Mouse (Mus musculus) cerebellum, postnatal 25 days (tissue): Measurements from ENCODE around the gene Sorcs3.

Source experiments
- DNase-seq, 2 experiments: peaks; one replicate each; pipeline ENCODE4 v3.0.0; 2021; ENCODE audit warnings: mixed read lengths in 2 of 2

The Sorcs3 gene

DNA sequence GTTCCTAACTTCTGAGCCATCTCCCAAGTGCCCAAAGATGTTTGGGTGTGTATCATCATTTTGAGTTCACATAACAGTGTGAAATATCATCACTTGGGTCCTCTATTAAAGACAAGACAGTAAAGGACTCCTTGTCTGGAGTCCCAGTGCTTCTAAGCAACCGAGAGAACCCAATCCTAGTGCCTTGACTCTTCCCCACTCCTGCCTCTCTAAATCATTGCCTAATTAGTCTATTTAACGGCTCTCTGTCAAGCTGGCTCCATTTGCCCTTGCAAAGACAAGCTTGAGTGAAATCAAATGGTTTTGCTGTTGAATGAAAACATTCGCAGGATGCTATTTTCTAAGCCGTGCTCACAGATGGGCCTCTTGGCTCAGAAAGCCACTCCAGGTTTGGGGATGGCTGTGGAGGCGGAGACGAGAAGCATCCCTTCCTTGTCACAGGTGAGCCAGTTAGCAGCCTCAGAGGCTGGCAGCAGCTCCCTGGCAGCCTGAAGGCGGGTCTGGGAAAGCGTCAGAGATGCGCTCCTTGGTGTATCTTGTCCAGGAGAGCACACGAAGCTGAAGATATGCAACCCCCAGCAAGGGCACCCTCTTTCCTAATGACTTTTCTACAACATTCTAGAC is 79.9 kb downstream of the Sorcs3 start:
- DNase-seq = peak; percentile 13 to 32

DNA sequence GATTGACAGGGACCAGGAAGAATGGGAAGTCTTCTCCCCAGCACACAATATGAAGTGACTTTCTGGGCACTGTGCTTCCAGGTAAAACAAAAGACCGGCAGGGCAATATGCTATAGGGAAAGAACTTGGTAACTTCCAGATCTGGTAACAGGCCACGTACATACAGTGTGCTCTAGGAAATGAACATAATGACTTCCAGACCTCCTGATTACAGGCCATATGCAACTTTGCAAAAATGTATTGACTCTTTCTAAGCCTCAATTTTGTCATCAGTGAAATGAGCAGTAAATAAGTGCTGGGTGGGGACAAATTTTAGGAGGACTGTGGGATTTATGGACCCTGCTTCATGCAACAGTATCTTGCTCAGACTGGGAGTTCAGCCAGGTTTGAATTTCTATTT is 88.4 kb downstream of the Sorcs3 start:
- no peak for DNase-seq

DNA sequence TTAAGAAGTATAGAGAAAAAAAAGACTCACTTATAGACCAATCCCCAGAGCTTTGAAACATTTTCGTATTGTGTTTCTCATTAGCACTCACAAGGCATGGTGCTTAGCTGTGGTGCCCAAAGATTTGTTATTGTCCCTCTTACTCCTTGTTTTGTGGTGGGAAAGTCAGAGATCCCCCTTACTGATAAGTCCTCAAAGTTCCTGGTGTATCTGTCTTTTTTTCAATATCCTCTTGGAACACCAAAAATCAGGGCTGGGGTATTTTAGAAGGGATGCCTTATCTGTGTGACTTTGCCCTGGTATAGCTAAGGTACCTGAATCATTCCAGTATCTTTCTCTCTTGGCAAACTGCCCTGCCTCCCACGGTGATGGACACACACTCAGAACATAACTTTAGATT is 92.6 kb downstream of the Sorcs3 start:
- peak in 1 of 2 experiments; percentile 22 for DNase-seq

DNA sequence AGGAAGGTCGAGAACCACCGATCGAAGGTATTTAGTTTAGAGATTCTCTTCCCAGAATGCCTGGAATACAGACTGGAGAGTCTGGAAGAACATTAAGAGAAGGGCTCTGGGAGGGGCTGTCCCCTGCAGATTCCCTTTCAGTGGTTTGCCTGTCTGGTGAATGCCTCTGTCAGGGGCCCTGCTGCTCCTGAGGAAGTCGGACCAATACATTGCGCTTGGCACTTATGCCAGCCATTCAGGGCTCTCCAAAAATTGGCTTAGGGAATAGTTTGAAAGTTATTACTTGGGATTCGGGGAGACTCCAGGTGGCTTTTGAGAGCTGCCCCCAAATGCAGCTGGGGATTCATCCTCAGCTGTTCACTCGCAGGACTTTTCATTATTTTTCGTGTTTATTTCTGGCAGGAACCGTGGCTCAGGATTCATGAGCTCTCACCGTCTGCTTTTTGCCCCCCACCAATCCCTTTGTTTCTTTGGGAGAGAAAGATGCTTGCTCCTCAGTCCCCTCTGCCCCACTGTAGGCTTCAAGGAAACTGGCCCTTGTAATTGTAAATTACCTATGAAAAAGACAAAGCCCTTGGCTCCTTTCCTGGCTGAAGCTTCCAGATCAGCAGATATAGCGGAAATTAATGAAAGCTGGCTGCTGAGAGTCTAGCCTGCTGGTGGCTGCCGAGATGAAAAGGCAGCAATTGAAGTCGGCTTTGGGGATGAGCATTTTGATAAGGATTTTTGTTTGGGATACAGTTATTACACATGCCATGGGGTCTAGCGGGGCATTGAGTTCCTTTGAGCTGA is 94.8 kb downstream of the Sorcs3 start:
- DNase-seq = no peak

DNA sequence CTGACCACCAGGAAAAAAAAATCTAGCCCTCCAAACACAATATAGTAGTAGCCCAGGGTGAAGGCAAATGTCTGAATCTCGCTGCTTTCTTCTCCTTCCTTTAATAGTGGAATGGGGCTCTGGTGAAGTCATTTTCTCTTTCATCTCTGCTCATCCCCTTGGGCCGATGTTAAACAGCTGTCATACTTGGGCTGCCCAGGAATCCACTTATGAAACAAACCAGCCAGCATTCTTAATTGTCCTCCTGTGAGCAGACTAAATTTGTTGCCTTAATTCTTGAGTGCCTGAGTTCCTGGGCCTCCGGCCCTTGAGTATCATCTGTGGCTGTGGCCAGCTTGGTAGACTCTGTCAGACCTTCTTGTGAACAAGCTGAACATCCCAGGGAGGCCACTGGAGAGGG is 95.5 kb downstream of the Sorcs3 start:
- no peak for DNase-seq

DNA sequence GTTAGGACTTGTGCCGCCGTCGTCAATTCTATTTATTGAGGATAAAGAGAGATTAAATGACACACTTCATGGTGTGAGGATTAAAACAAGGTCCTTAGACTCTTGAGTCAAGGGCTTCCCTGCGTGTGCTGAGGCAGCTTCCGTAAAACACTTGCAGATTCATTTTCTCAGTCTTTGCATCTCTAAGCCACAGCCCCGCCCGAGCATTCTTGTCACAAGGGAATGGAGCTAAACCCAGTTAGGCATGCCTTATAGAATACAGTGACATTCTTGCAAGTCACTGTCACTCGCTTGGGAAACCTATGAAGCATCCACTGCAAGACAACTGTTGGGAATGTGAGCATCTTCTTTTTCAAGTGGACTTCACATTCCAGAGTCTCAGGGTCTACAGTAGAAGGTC is 102.5 kb downstream of the Sorcs3 start:
- no peak for DNase-seq

DNA sequence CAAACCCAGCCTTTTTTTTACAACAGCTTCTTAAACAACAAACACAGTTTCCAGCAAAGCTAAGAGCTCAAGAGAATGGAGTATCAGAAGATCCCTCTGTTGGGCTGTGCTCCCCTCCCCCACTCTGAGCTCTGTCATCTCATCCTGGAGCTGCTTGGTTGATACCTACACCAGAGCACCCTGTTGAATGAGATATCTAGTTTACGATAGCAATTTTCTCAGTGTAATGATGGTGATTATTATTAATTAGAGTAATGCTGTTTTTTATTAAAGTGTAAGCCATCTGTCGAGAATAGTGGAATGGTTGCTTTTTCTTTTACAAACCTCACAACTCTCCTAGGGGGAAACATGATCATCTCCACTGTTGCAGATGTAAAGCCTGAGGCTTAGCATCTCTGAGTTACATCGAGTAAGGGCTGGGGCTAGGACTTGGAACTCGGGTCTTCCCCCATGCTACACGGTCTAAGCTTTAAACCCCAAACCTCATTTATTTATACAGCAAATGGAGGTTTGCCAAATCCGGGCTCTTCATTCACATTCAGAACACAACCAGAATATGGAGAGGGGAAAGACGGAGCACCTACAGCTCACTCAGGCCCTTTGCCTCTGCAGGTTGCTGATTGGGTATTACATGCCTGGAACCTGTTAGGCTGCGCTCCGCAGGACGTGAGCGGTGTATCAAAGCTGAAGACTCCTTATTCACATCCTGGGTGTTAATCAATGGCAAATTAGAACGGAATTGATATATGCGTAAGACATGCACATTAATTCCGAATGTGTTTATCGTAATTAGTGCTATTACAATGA is 103.9 kb downstream of the Sorcs3 start:
- DNase-seq = no peak

DNA sequence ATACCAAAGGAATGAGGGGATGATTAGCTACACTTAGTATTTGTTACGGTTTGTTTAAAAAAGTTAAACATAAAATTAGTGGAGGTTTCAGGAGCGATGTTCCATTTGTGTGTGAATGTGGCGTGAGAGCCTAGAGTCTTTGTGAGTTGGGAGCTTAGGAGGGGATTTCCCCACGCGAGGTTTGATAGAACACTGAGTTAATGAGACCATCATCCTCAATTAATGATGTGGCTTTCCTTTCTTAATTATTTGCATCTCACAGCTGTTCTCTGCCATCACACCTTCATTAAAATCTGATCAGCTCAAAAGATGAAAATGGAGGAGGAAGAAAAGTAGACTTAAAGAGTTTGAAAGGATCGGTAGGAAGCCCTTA is 104.5 kb downstream of the Sorcs3 start:
- DNase-seq = no peak

DNA sequence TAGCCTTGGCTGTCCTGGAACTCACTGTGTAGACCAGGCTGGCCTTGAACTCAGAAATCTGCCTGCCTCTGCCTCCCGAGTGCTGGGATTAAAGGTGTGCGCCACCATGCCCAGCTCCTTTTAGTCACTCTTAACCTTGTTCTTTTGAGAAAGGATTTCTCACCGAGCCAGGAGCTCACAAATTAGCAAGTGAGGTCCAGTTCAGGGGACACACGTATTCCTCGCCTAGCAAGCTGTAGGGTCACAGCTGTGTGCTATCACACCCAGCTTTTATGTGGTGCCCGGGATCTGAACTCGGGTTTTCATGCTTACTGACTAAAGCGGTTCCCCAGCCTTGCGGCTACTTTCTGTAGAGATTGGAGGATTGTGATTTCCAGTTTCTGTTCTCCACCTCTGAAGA is 108.0 kb downstream of the Sorcs3 start:
- DNase-seq = no peak

DNA sequence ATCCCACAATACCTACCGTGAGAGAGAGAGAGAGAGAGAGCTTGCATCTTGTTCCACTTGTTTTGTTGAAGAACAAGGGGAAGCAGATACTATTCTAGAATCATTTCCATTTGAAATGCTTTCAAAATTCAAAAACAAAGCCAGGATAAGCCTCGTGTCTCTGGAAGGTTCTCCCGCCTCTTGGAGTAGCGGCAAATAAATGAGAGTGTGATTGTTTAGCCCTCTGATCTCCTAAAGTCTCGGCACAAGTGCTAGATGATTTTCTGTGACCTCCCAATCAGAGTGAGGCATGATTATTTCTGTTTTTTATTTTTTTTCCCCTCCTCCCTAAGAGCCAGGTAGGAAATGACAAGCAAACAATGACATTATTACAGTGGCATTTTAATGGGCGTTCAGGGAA is 121.3 kb downstream of the Sorcs3 start:
- DNase-seq = no peak

DNA sequence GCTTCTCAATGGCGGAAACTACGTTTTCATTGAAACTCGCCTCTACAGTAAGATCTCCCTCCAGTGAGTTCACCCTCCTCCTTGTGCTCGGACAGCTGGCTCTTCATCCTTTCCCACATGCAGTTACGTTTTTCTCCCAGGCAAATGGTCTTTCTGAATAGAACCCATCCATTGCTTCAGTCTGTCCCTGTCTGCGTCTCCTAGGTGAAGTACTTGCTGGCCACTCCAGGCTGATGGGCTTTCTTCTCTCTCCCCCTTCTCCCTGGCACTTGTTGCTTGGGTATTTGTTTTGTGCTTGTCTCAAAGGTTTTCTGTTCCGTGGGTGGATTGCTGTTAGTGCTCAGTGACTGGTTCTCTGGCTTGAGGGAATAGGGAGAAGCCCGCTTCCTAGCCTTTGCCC is 122.3 kb downstream of the Sorcs3 start:
- DNase-seq = no peak

DNA sequence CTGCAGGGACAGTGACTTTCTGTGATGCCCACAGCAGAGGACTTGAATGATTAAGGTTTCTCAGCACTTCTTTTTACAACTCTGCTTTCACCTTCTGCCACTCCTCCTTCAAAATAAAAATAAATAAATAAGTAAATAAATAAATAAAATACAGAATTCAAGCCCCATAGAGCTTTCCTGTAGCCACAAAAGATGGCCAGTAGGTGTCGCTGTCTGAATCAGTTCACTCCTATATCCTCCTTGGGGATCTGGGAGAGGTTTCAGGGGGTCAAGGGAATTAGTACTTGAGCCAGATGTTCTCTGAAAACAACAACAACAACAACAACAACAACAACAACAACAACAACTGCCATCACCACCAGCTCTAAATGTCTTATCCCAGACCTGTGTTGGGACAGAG is 125.8 kb downstream of the Sorcs3 start:
- DNase-seq = peak in 1 of 2 experiments; percentile 15

DNA sequence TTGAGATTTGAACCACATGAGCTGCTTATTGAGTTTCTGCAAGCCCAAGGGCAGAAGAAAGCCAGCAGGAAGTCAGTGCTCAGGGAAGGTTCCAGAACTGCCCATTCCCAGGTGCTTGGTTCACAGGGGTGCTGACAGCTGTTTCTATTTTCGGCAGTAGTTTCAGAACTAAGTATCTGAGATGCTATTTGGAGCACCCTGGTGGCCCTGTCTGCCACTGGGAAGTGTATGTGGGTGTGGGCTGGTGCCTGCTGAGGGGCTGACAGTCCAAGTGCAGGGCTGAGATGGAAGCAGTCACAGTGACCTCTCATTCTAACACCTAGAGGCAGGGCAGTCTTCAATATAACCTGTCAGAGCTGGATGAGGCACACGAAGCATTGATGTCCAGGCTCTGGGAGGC is 127.3 kb downstream of the Sorcs3 start:
- DNase-seq = no peak

DNA sequence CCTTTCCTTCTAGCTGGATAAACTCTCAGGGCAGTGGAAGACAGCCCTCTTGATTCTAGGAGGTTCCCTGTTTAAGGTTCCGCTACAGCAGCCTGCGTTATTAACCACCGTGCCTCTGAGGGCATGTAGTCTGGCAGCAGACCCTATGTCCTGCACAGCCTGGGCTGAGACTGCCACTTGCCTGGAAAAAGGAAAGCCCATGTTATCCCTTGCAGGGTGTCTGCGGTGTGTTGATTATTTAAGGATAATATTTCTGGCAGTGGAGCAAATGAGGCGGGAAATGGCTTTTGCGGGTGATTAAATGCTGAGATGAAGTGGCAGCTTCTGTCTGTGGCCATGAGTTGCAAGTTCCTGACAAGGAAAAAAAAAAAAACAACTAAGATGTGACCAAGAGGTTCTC is 131.6 kb downstream of the Sorcs3 start:
- no peak for DNase-seq

DNA sequence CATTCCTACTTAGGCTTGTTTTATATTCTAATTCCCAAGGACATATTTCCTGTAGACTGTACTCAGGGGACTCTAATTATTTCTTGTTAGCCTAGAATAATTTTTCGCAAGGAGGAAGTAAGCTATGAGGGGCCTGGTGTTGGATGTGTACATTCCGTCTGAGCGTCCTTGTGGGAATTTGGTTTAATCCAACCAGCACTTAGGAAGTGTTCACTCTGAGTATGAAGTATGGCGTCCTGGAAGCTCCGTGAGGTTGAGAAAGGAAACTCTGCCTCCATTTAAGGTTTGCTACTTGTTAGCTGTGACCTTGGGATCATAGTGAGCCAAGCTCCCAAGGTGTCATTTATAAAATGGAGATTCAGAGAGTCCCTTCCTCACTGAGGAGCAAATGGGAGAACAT is 132.3 kb downstream of the Sorcs3 start:
- no peak for DNase-seq

DNA sequence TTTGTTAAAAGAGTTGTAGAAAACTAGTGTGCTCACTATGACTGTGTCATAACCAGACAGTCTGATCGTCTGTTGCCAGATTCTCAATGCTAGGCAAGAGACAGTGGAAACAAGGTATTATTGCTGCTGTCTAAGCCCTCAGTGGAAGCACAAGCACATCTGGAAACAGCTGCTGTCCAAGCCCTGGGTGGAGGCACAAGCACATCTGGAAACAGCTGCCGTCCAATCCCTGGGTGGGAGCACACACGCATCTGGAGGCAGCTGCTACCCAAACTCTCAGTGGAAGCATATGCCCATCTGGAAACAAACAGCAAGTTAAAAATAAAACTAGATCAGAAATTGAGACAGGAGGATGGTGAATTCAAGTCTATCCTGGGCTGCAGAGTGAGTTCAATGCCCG is 136.9 kb downstream of the Sorcs3 start:
- DNase-seq = no peak

DNA sequence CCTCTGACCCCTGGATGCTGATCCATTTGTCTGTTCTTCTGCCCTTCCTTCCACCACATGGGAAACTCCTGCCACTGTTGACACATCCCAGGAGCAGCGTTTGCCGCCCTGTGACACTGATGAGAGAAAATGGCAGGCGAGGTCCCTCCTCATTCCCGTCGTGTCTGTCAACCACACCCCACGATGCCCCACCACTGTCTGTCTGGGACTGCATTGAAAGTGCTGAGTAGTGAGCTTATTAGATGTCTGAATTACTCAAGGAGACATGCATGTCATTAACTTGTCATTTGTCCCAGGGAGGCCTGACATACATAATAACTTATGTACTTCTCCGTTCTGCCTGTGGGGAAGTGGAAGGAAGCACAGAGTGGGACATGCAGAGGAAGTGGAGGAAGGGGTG is 137.6 kb downstream of the Sorcs3 start:
- DNase-seq = no peak

DNA sequence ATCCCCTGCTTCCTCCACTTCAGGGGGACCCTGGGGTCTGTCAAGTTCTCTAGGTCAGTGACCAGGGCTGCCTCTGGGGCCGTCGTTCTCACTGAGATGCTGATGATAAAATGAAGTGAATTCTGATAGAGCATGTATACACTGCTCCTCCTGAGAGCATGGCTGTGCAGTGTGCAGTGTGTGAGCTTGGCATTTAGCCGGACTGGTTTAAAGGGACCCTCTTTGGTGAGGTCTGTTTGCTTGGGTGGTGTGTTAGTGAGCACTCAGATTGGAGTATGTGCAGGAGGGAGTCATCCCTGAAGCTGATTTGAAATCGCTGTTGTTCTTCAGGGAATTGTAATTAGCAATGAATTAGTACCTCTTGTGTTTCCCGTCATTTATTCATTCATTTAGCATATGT is 141.3 kb downstream of the Sorcs3 start:
- no peak for DNase-seq

DNA sequence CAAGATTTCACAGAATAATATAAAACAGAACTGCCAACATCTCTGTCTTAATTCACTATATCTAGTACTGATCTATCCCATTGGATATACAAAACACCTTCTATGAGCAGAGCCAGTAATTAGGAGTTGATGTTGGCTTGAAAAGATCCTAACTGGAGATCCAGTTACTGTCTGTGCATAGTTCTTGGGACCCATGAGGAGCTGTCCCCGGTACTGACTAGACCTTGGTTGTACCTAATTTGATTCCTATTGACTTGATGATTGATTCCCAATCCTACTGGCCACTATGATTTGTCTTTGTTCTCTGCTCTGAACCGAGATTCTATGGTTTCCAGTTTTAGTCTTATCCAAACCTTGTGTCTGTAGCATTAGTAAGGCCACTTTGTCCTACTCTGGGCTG is 151.0 kb downstream of the Sorcs3 start:
- DNase-seq = no peak

DNA sequence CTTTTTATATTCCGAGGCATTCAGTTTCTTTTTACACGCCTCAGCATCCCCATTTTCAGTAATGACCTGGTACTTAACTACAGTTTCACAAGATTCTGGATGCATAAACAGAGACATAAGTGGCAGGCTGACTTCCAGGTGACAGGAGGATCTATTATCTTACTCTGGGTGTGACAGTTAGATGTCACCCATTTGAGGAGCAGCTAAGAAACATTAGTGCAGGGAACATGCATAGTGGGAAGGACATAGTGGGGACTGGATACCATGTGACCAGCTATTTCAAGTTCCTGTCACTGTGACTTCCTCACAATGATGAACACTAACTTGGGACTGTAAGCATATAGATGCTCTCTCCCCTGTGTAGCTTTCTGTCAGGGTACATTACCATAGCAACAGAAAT is 156.3 kb downstream of the Sorcs3 start:
- no peak for DNase-seq

DNA sequence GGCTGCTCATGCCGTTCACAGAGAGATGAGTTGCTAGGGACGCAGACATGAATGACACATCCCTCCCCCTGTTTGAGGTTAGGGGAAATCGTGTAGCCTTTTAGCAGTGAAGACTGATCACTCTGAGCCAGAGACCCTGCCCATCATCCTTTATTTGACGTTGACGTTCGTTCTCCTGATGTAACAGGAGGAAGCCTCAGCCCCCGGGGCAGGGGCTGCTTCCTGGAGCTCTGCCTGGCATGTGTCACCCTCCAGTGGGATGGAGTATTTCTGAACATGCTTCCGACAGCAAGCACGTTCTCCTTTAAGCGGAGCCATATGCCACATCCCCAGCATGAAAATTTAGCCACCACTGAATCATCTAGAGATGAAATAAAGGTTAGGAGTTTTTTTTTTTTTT is 162.2 kb downstream of the Sorcs3 start:
- DNase-seq = no peak

DNA sequence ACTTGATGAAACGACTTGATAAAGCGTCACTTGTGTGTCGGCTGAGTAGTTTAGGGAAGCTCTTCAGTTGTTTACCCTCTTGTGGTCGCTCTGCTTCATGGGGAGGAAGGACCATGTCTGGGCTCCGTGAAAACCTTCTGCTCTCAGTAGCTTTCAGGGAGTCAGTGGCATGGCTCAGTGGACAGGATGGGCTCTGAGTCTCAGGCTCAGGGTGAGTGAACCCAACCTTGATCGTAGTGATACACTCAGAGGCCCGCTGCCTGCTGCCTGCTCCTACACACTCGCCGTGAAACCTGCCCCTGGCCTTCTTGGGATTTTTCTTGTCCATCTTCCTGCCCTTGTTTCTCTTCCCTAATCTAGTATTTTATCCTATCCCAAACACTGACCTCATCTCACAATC is 166.0 kb downstream of the Sorcs3 start:
- DNase-seq = no peak

DNA sequence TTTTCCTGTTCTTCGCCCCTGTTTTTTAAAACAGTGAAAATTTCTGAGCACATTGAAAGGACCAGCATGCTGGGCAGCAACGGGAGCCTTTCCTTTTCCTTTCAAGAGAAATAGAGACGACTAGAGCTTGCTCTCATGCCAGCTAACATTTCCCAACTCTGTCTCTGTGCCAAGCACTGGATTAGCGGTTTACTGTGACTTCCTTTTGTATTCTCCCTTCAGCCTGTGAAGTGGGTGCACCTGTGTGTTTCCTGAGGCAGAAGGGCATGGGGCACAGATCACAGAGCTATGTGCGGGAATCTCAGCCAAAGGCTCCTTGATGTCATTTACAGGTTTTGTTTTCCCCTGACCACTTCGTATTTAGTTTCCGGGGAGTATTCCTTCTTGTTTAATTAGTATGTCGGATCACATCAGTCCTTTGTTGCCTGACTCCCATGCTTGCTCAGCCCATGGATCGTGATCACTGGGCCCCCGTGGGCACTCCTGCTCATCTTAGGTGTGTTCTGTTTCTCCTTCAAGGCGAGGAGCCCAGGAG is 172.2 kb downstream of the Sorcs3 start:
- peak; percentile 9 to 12 for DNase-seq

DNA sequence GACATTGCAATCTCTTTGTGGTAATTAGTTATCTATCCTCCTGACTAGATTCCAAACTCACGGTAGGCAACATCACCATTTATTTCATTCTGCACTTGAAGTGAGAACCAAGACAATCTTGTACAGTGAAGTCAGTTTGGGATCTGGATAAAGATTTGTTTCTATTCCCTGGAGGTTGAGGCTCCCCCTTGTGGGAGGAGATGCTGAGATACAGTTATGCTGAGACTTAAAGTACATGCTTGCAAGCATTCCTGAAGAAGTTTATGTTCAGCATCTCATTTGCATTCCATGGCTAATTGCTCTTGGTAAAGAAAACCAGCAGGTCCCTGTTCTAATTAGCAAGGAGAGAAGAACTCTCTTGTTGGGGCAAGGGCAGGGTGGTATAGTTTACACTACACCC is 185.7 kb downstream of the Sorcs3 start:
- DNase-seq = peak in 1 of 2 experiments; percentile 21
